Mouse (Mus musculus) liver, embryonic 14.5 days (tissue): Measurements from ENCODE around the gene Mocs1.

ENCODE experiments used
- CTCF ChIP-seq: IDR thresholded peaks from 2 replicates; pipeline ENCODE4 v1.5.1; 2016; ENCODE audit warnings: antibody characterized with exemption, low read depth, control low read depth
- EP300 ChIP-seq: IDR thresholded peaks from 2 replicates; pipeline ENCODE4 v1.6.1; 2016; ENCODE audit warnings: antibody characterized with exemption, low read depth

GRCm38 (mm10) chr17:49431176-49431575 is 3.0 kb downstream of the Mocs1 start:
- no peak for TF ChIP-seq CTCF
- TF ChIP-seq EP300 = no peak
